Mouse (Mus musculus): ENCODE data around the gene Hdac2.

Hdac2 gene

GRCm38 (mm10) chr10:37047661-37048098, 73.3 kb downstream of the Hdac2 start:
- ChIA-PET CTCF (no interaction called here), POLR2A (interaction anchor here in 1 of 4 experiments (0.5 kb wide), 1 partner anchor 1858 kb away, joined by 3 read pairs; no protein-coding TSS in a partner anchor)

Data from embryonic stem cell, embryonic (primary cell).